Mouse (Mus musculus) olfactory bulb, adult 2 months (tissue): ENCODE measurements around the gene C5ar1. TPM values are rescaled to one million over a fixed set of nuclear protein-coding genes. Genes with fewer than 3 reads are reported as not detected.

ENCODE experiments used
- H3K27ac ChIP-seq: fragments of 200-500 bp; 2 replicates; pipeline ENCODE4 v1.5.1; 2012; ENCODE audit warnings: low read depth, low read length; ENCODE audit not compliant: insufficient read depth
- H3K4me1 ChIP-seq: fragments of 200-500 bp; 2 replicates; pipeline ENCODE4 v1.6.1; 2012; ENCODE audit warnings: low read length; ENCODE audit not compliant: control insufficient read depth, insufficient read depth
- H3K4me3 ChIP-seq: fragments of 200-500 bp; 2 replicates; pipeline ENCODE4 v1.5.1; 2012; ENCODE audit warnings: mild to moderate bottlenecking, low read depth, low read length, moderate library complexity; ENCODE audit not compliant: insufficient read depth
- CTCF ChIP-seq: fragments of 200-500 bp; IDR thresholded peaks from 2 replicates; pipeline ENCODE4 v1.5.1; 2012; ENCODE audit warnings: low read depth, mild to moderate bottlenecking, low read length, moderate library complexity; ENCODE audit not compliant: insufficient read depth
- POLR2A ChIP-seq: fragments of 200-500 bp; IDR thresholded peaks from 2 replicates; pipeline ENCODE4 v1.6.1; 2012; ENCODE audit warnings: mild to moderate bottlenecking, low read depth, low read length, moderate library complexity; ENCODE audit not compliant: insufficient read depth
- WGBS: fragments of 180-500 bp; shearing (Covaris S2); methylation state at CpG from one replicate; pipeline ENCODE4 v1.1.7; 2018; 5-methylcytosine and 5-hydroxymethylcytosine counted together
- polyA plus RNA-seq: library from polyadenylated mRNA; stranded (reverse); fragments of >200 nt; gene quantifications from 2 replicates; pipeline ENCODE4 v1.2.4, GENCODE M21; 2012; ENCODE audit warnings: low replicate concordance; ENCODE audit not compliant: missing spikeins, insufficient read depth, insufficient read length

C5ar1 gene
- polyA plus RNA-seq, 1 experiment = not detected

GRCm38 (mm10) chr7:16210862-16211365 is 48.4 kb downstream of the C5ar1 start:
- H3K4me3 ChIP-seq = no peak overlapping the region
- WGBS = 70% methylated on average over 12 of the region's 12 CpGs
- no peak for TF ChIP-seq POLR2A
- no peak for TF ChIP-seq CTCF
- peaks cover 26% of the 10 kb centered on the region for H3K4me1 ChIP-seq
- no peak overlapping the region for H3K27ac ChIP-seq

- Histone ChIP-seq H3K27ac (peak overlapping the region; percentile 70), H3K4me3 (no peak overlapping the region), H3K4me1 (peaks cover 26% of the 10 kb centered on the region)
- WGBS = 82% methylated on average over 21 of the region's 21 CpGs
- TF ChIP-seq POLR2A (no peak), CTCF (no peak)
These were observed 50.3 kb downstream of the C5ar1 start for GRCm38 (mm10) chr7:16208781-16209665.

GRCm38 (mm10) chr7:16207496-16207895 is 51.8 kb downstream of the C5ar1 start:
- WGBS = 56% methylated on average over 10 of the region's 10 CpGs

GRCm38 (mm10) chr7:16207076-16207475 is 52.3 kb downstream of the C5ar1 start:
- WGBS = 84% methylated on average over 7 of the region's 7 CpGs
- peak overlapping the region; percentile 32 for H3K27ac ChIP-seq
- TF ChIP-seq CTCF (no peak), POLR2A (no peak)

More at GRCm38 (mm10) chr7:16207496-16207895, 51.8 kb downstream of the C5ar1 start:
- Histone ChIP-seq H3K27ac (peak overlapping the region; percentile 70), H3K4me1 (peaks cover 26% of the 10 kb centered on the region), H3K4me3 (no peak overlapping the region)
- TF ChIP-seq CTCF (no peak), POLR2A (no peak)

GRCm38 (mm10) chr7:16204791-16205190 is 54.5 kb downstream of the C5ar1 start:
- no peak overlapping the region for H3K27ac ChIP-seq
- TF ChIP-seq CTCF = no peak
- no peak for TF ChIP-seq POLR2A
- peaks cover 26% of the 10 kb centered on the region for H3K4me1 ChIP-seq
- WGBS = 82% methylated on average over 9 of the region's 9 CpGs
- H3K4me3 ChIP-seq = no peak overlapping the region

More at GRCm38 (mm10) chr7:16207076-16207475, 52.3 kb downstream of the C5ar1 start:
- no peak overlapping the region for H3K4me3 ChIP-seq
- H3K4me1 ChIP-seq = peaks cover 26% of the 10 kb centered on the region

GRCm38 (mm10) chr7:16203505-16203903 is 55.8 kb downstream of the C5ar1 start:
- WGBS = 95% methylated on average over 13 of the region's 13 CpGs
- no peak overlapping the region for H3K27ac ChIP-seq
- H3K4me1 ChIP-seq = peaks cover 19% of the 10 kb centered on the region
- H3K4me3 ChIP-seq = no peak overlapping the region
- TF ChIP-seq CTCF (no peak), POLR2A (no peak)

GRCm38 (mm10) chr7:16202756-16203504 is 56.4 kb downstream of the C5ar1 start:
- H3K4me3 ChIP-seq = no peak overlapping the region
- no peak overlapping the region for H3K27ac ChIP-seq
- no peak for TF ChIP-seq POLR2A
- no peak for TF ChIP-seq CTCF
- H3K4me1 ChIP-seq = peaks cover 17% of the 10 kb centered on the region
- 89% methylated on average over 15 of the region's 15 CpGs for WGBS

- H3K27ac ChIP-seq = no peak overlapping the region
- TF ChIP-seq CTCF (no peak), POLR2A (no peak)
- 89% methylated on average over 6 of the region's 6 CpGs for WGBS
- H3K4me3 ChIP-seq = no peak overlapping the region
- H3K4me1 ChIP-seq = no peaks in the 10 kb centered on the region
These were observed 58.2 kb downstream of the C5ar1 start for GRCm38 (mm10) chr7:16201136-16201535.

- H3K4me3 ChIP-seq = no peak overlapping the region
- no peak overlapping the region for H3K27ac ChIP-seq
- TF ChIP-seq CTCF = no peak
- no peak for TF ChIP-seq POLR2A
- WGBS = 92% methylated on average over 11 of the region's 11 CpGs
- no peaks in the 10 kb centered on the region for H3K4me1 ChIP-seq
These were observed 60.8 kb downstream of the C5ar1 start for GRCm38 (mm10) chr7:16198540-16198939.
